Mouse (Mus musculus): ENCODE measurements around the gene Tpp1.

GRCm38 (mm10) chr7:105737648-105738047 is 14.4 kb downstream of the Tpp1 start:
- TF ChIP-seq CTCF (IDR thresholded peaks at IDR 0.05; ENCODE audit: low read depth) (no peak), EP300 (IDR thresholded peaks at IDR 0.05; ENCODE audit: low read depth) (no peak)
